Mouse (Mus musculus) heart, embryonic 16.5 days (tissue): ENCODE data around the gene Hist1h2bc. TPM values are rescaled to one million over a fixed set of nuclear protein-coding genes. Genes with fewer than 3 reads are reported as not detected.

ENCODE experiments used
- ATAC-seq: fragments of 200-750 bp; cut with Nextera tagmentation; replicated peaks from 2 replicates; pipeline ENCODE4 v1.8.0; 2017; ENCODE audit warnings: moderate number of reproducible peaks; ENCODE audit not compliant: insufficient read depth, low FRiP score; ENCODE audit errors: extremely low read depth
- H3K27ac ChIP-seq: fragments of 300-500 bp; sonication (generic); 2 replicates; pipeline ENCODE4 v1.5.1; 2014; ENCODE audit warnings: mild to moderate bottlenecking, low read length, control low read depth, moderate library complexity
- H3K27me3 ChIP-seq: fragments of 300-500 bp; sonication (generic); 2 replicates; pipeline ENCODE4 v1.6.1; 2014; ENCODE audit warnings: low read length, mixed read lengths; ENCODE audit not compliant: control insufficient read depth, insufficient read depth
- H3K36me3 ChIP-seq: fragments of 300-500 bp; sonication (generic); 2 replicates; pipeline ENCODE4 v1.6.1; 2014; ENCODE audit not compliant: control insufficient read depth, insufficient read depth
- H3K4me1 ChIP-seq: fragments of 300-500 bp; sonication (generic); 2 replicates; pipeline ENCODE4 v1.6.1; 2014; ENCODE audit warnings: low read length, mixed read lengths; ENCODE audit not compliant: control insufficient read depth, insufficient read depth
- H3K4me2 ChIP-seq: fragments of 300-500 bp; sonication (generic); 2 replicates; pipeline ENCODE4 v1.6.1; 2014; ENCODE audit warnings: low read depth, mild to moderate bottlenecking, control low read depth, low read length
- H3K4me3 ChIP-seq: fragments of 300-500 bp; sonication (generic); 2 replicates; pipeline ENCODE4 v1.5.1; 2014; ENCODE audit warnings: mild to moderate bottlenecking, control low read depth, low read length
- H3K9ac ChIP-seq: fragments of 300-500 bp; sonication (generic); 2 replicates; pipeline ENCODE4 v1.6.1; 2014; ENCODE audit warnings: low read length, control low read depth
- H3K9me3 ChIP-seq: fragments of 300-500 bp; sonication (generic); replicated peaks from 2 replicates; pipeline ENCODE4 v1.6.1; 2016; ENCODE audit warnings: low read length; ENCODE audit not compliant: control insufficient read depth
- WGBS: fragments of 180-500 bp; shearing (Covaris S2); extraction: QIAGEN DNeasy Blood & Tissue Kit; methylation state at CpG from one replicate; pipeline ENCODE4 v1.1.7; 2014; 5-methylcytosine and 5-hydroxymethylcytosine counted together
- microRNA-seq: library from miRNA; unstranded; fragments of <30 nt; microRNA quantifications from one replicate; pipeline ENCODE4, GENCODE M21; 2017
- polyA plus RNA-seq: library from polyadenylated mRNA; unstranded; fragments of >200 nt; fragmentation: Nextera tagmentation; extraction: Ambion mirVana; gene quantifications from 2 replicates; pipeline ENCODE4 v1.2.1, GENCODE M21; 2015

Hist1h2bc gene
- polyA plus RNA-seq, 1 experiment from 2014 or later: 49.7 TPM

DNA sequence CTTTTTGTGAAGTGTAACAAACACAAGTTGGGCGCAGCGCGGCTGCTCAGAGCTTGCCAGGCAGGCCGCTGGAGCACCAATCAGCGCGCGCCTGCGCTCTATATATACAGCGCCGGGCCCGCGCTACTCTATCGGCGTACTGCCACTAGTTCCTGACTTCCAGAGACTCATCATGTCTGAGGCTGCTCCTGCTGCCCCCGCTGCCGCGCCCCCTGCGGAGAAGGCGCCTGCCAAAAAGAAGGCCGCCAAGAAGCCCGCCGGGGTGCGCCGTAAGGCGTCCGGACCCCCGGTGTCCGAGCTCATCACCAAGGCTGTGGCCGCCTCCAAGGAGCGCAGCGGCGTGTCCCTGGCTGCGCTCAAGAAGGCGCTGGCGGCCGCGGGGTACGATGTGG lies 54.7 kb downstream of the Hist1h2bc start, which contains the start of gene Hist1h1c:
Gene Hist1h1c, plus strand, starts transcription at position 132 of the 392 bp plus-strand sequence.
- Histone ChIP-seq H3K27ac (peak within 1 kb of the TSS; percentile 99), H3K4me1 (peaks cover 16% of the 10 kb centered on the region), H3K4me3 (peak within 1 kb of the TSS; percentile 74), H3K4me2 (peak within 1 kb of the TSS; percentile 95), H3K9ac (peak within 1 kb of the TSS; percentile 92), H3K27me3 (no peaks in the 10 kb centered on the region), H3K9me3 (no peaks in the 10 kb centered on the region), H3K36me3 (no peaks in the 10 kb centered on the region)
- ATAC-seq: peak; percentile 87
- WGBS: under 1% methylated on average over 29 of the region's 38 CpGs

- Histone ChIP-seq H3K4me3 (peak overlapping the region; percentile 74), H3K9ac (peak overlapping the region; percentile 92), H3K4me1 (peaks cover 18% of the 10 kb centered on the region), H3K4me2 (peak overlapping the region; percentile 95), H3K27me3 (no peaks in the 10 kb centered on the region), H3K36me3 (no peaks in the 10 kb centered on the region), H3K9me3 (no peaks in the 10 kb centered on the region), H3K27ac (peak overlapping the region; percentile 99)
- 0% methylated on average over 39 of the region's 39 CpGs for WGBS
- peak; percentile 90 for ATAC-seq
These were observed 55.3 kb downstream of the Hist1h2bc start for GRCm38 (mm10) chr13:23739069-23739921.

DNA sequence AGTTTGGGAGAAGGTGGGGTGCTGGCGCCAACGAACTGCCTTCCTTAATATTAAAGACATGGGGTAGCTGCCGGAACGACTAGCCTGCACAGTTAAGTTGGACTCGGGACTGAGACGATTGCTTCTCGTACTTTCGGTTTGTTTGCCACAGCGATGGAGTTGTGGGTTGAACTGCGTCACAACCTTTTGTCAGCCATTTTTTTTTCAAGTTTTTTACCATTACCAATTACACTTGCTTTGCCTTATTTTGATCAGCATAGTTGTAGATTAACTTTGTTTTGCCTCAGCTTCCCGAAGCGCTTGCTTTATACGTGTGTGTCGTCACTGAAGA lies 55.9 kb downstream of the Hist1h2bc start:
- WGBS: 2% methylated on average over 14 of the region's 14 CpGs
- peak; percentile 4; the same call in 1 of the 2 replicates for ATAC-seq
- Histone ChIP-seq H3K4me1 (peaks cover 18% of the 10 kb centered on the region), H3K4me3 (peak overlapping the region; percentile 74), H3K27ac (peak overlapping the region; percentile 99), H3K4me2 (peak overlapping the region; percentile 95), H3K36me3 (no peaks in the 10 kb centered on the region), H3K9me3 (no peaks in the 10 kb centered on the region), H3K9ac (peak overlapping the region; percentile 92), H3K27me3 (no peaks in the 10 kb centered on the region)

DNA sequence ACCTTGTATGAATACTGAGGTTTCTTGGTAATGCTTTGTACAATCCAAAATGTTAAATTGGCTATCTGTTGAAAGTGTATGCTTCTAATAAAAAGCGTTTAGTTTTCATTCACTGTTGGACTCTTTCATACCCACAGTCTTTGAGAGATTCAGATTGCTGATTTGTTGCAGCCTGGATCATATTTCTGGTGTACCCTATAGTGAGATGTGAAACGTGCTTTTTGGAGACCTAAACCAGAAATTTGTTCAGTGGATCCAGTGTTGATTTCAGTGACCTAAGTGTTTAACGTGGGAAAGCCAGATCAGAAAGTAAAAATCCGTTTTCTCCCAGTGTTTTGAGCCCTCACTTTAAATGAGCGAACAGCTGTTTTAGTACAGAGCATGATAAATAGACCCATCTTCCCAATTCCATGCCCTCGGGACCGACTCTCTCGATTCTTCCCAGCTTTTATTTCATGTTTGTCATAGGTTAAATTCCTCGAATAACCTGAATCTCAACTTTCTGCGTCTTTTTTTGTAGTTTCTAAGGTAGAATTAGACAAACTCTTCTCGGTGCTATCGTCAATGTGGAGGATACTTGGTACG lies 56.3 kb downstream of the Hist1h2bc start:
- Histone ChIP-seq H3K4me3 (peak overlapping the region; percentile 74), H3K27ac (peak overlapping the region; percentile 99), H3K4me2 (peak overlapping the region; percentile 95), H3K9ac (peak overlapping the region; percentile 92), H3K36me3 (no peaks in the 10 kb centered on the region), H3K27me3 (no peaks in the 10 kb centered on the region), H3K9me3 (no peaks in the 10 kb centered on the region), H3K4me1 (peaks cover 18% of the 10 kb centered on the region)
- WGBS: 28% methylated on average over 13 of the region's 13 CpGs
- no peak for ATAC-seq

DNA sequence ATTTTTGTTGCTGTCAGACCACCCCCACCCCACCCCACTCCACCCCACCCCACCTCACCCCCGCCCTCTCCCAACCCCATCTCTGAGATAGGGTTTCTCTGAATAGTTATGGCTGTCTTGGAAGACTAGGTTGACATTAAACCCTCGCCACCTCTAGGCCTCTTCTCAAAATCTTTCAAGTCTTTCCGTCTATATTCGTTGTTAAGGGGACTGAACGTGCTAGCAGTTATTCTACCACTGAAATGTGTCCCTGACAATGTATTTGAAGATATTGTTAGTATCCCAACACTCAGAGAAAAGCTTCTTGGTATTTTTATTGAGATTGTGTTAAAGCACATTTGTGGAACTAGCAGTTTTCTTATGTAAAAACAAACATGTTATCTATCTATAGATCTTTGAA lies 56.9 kb downstream of the Hist1h2bc start:
- Histone ChIP-seq H3K4me3 (no peak overlapping the region), H3K36me3 (no peaks in the 10 kb centered on the region), H3K27me3 (no peaks in the 10 kb centered on the region), H3K4me1 (peaks cover 18% of the 10 kb centered on the region), H3K4me2 (peak overlapping the region; percentile 95), H3K9me3 (no peaks in the 10 kb centered on the region), H3K27ac (peak overlapping the region; percentile 39), H3K9ac (no peak overlapping the region)
- 54% methylated on average over 5 of the region's 5 CpGs for WGBS
- no peak for ATAC-seq

DNA sequence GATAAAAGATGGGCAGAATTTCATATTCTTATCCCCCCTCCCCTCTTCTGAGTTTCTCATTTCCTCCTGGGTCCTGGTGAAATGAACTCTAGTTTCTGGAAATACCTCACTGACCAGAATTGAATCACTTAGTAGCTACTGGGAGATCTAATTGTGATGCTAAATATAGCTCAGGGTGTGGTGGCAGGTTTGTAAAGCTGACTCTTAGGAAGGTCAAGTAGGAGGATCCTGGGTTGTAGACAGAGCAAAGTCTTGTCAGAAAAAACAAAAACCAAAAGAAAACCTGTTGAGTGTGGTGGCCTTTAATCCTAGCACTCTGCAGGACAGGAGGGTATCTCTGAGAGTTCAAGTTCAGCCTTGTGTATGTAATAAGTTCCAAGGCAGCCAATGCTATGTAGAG lies 58.0 kb downstream of the Hist1h2bc start:
- ATAC-seq: no peak
- Histone ChIP-seq H3K4me1 (peaks cover 18% of the 10 kb centered on the region), H3K4me2 (no peak overlapping the region), H3K36me3 (no peaks in the 10 kb centered on the region), H3K9me3 (no peaks in the 10 kb centered on the region), H3K27me3 (no peaks in the 10 kb centered on the region), H3K27ac (peak overlapping the region; percentile 42; the same call in 1 of the 2 replicates), H3K4me3 (no peak overlapping the region), H3K9ac (no peak overlapping the region)

Small RNA genes within 50 kb of the gene (microRNA-seq; reads per million reads assigned to microRNA genes)
- gene Gm44350: not detected

Other genes starting within 250 kb of the Hist1h2bc start
- gene Btn1a1, start 218.3 kb upstream of the Hist1h2bc start, polyA plus RNA-seq: 0.83 and 1.0 TPM in 2 replicates
- gene Btn2a2, start 195.3 kb upstream of the Hist1h2bc start, polyA plus RNA-seq: 0.29 and 0.34 TPM in 2 replicates
- 7.7 and 8.6 TPM in 2 replicates for gene Hist1h4h, start 153.1 kb upstream of the Hist1h2bc start, polyA plus RNA-seq
- 3.8 and 9.2 TPM in 2 replicates for gene Hist1h2af, start 150.3 kb upstream of the Hist1h2bc start, polyA plus RNA-seq
- 2.0 and 2.2 TPM in 2 replicates for gene Hist1h3g, start 148.8 kb upstream of the Hist1h2bc start, polyA plus RNA-seq
- 0.38 and 0.52 TPM in 2 replicates for gene Hist1h2bh, start 140.8 kb upstream of the Hist1h2bc start, polyA plus RNA-seq
- gene Hist1h3f, start 140.1 kb upstream of the Hist1h2bc start, polyA plus RNA-seq: 0.20 and 0.37 TPM in 2 replicates
- gene Hist1h4f, start 132.6 kb upstream of the Hist1h2bc start, polyA plus RNA-seq: 0.53 TPM in 1 of 2 replicates, not detected in the other
- gene Hist1h1d, start 130.9 kb upstream of the Hist1h2bc start, polyA plus RNA-seq: 0.21 and 0.37 TPM in 2 replicates
- 1.7 and 2.1 TPM in 2 replicates for gene Hist1h3e, start 121.8 kb upstream of the Hist1h2bc start, polyA plus RNA-seq
- 34.0 and 34.2 TPM in 2 replicates for gene Hist1h2ae, start 113.0 kb upstream of the Hist1h2bc start, polyA plus RNA-seq
- gene Hist1h2bg, start 112.8 kb upstream of the Hist1h2bc start, polyA plus RNA-seq: 4.2 and 5.1 TPM in 2 replicates
- 0.37 and 2.4 TPM in 2 replicates for gene Hist1h2bf, start 110.0 kb upstream of the Hist1h2bc start, polyA plus RNA-seq
- gene Hist1h2ad, start 109.8 kb upstream of the Hist1h2bc start, polyA plus RNA-seq: 1.2 and 1.8 TPM in 2 replicates
- gene Hist1h3d, start 108.4 kb upstream of the Hist1h2bc start, polyA plus RNA-seq: 1.4 and 1.8 TPM in 2 replicates
- 48.7 and 49.1 TPM in 2 replicates for gene Hist1h4d, start 102.6 kb upstream of the Hist1h2bc start, polyA plus RNA-seq
- 1.9 and 2.0 TPM in 2 replicates for gene Hist1h2be, start 63.1 kb upstream of the Hist1h2bc start, polyA plus RNA-seq
- gene Hist1h1e, start 61.6 kb upstream of the Hist1h2bc start, polyA plus RNA-seq: 10.4 and 11.5 TPM in 2 replicates
- 0.52 and 0.75 TPM in 2 replicates for gene Hist1h2ac, start 251 bp upstream of the Hist1h2bc start, polyA plus RNA-seq
- not detected in 2 replicates for gene Hist1h1t, start 11.6 kb downstream of the Hist1h2bc start, polyA plus RNA-seq
- gene Hist1h4c, start 14.3 kb downstream of the Hist1h2bc start, polyA plus RNA-seq: 1.9 and 2.8 TPM in 2 replicates
- 11.7 and 14.9 TPM in 2 replicates for gene Hfe, start 26.7 kb downstream of the Hist1h2bc start, polyA plus RNA-seq
- gene Hist1h1c, start 54.6 kb downstream of the Hist1h2bc start, polyA plus RNA-seq: 38.0 and 38.5 TPM in 2 replicates
- gene Hist1h3c, start 61.4 kb downstream of the Hist1h2bc start, polyA plus RNA-seq: 3.0 and 3.8 TPM in 2 replicates
- gene Hist1h2bb, start 62.5 kb downstream of the Hist1h2bc start, polyA plus RNA-seq: 0.98 and 2.2 TPM in 2 replicates
- gene Hist1h2ab, start 66.9 kb downstream of the Hist1h2bc start, polyA plus RNA-seq: 17.0 and 20.0 TPM in 2 replicates
- gene Hist1h3b, start 68.1 kb downstream of the Hist1h2bc start, polyA plus RNA-seq: 3.2 and 5.0 TPM in 2 replicates
- gene Hist1h4b, start 72.8 kb downstream of the Hist1h2bc start, polyA plus RNA-seq: 1.2 and 1.5 TPM in 2 replicates
- gene Hist1h4a, start 77.0 kb downstream of the Hist1h2bc start, polyA plus RNA-seq: 0.32 TPM in 1 of 2 replicates, not detected in the other
- gene Hist1h3a, start 78.2 kb downstream of the Hist1h2bc start, polyA plus RNA-seq: 1.5 and 3.4 TPM in 2 replicates
- gene Hist1h1a, start 79.5 kb downstream of the Hist1h2bc start, polyA plus RNA-seq: 0.79 and 0.97 TPM in 2 replicates
- 0.10 TPM in 1 of 2 replicates, not detected in the other for gene Trim38, start 85.7 kb downstream of the Hist1h2bc start, polyA plus RNA-seq
- not detected in 2 replicates for gene Slc17a2, start 122.8 kb downstream of the Hist1h2bc start, polyA plus RNA-seq
- gene Slc17a3, start 155.2 kb downstream of the Hist1h2bc start, polyA plus RNA-seq: not detected in 2 replicates
- not detected in 2 replicates for gene Slc17a1, start 183.6 kb downstream of the Hist1h2bc start, polyA plus RNA-seq
- gene Slc17a4, start 230.8 kb downstream of the Hist1h2bc start, polyA plus RNA-seq: 0.09 TPM in 1 of 2 replicates, not detected in the other
- gene Hist1h2ba, start 250.0 kb downstream of the Hist1h2bc start, polyA plus RNA-seq: not detected in 2 replicates